Mouse (Mus musculus): ENCODE results near the gene Tnf. TPM values are rescaled to one million over a fixed set of nuclear protein-coding genes. Genes with fewer than 3 reads are reported as not detected.

The Tnf gene
- polyA plus RNA-seq, 1 experiment from 2014 or later = 0.47 TPM

- no peaks in the 10 kb centered on the region for H3K27me3 ChIP-seq (replicated peaks; ENCODE audit: control insufficient read depth, insufficient read depth, low read length)
- no peak for DNase-seq (ENCODE audit: low spot score)
- 96% methylated on average over 4 of the region's 4 CpGs for WGBS
- H3K27ac ChIP-seq (ENCODE audit: low read depth, low read length) = no peak overlapping the region
- H3K9me3 ChIP-seq (ENCODE audit: control insufficient read depth, low read length) = no peaks in the 10 kb centered on the region
- H3K4me1 ChIP-seq (replicated peaks; ENCODE audit: control insufficient read depth, insufficient read depth, low read length) = no peaks in the 10 kb centered on the region; the same call in 1 of the 2 replicates
- ATAC-seq (replicated peaks; ENCODE audit: low FRiP score) = no peak
- H3K36me3 ChIP-seq (ENCODE audit: control insufficient read depth, insufficient read depth, low read length) = peaks cover 83% of the 10 kb centered on the region
- no peak overlapping the region for H3K4me2 ChIP-seq
- no peak overlapping the region for H3K9ac ChIP-seq (ENCODE audit: low read depth, low read length)
- H3K4me3 ChIP-seq (ENCODE audit: low read depth, low read length) = no peak overlapping the region
These were observed 49.7 kb downstream of the Tnf start for GRCm38 (mm10) chr17:35152121-35152520.

Small RNAs within 50 kb of the gene (microRNA-seq; reads per million reads assigned to microRNA genes)
- gene Mir6973a (ENCODE audit: borderline number of aligned reads) = not detected
- gene Mir6974 (ENCODE audit: borderline number of aligned reads) = not detected
- gene Mir6975 (ENCODE audit: borderline number of aligned reads) = 2.5 reads per million
- gene Mir8094 (ENCODE audit: borderline number of aligned reads) = 2.5 reads per million

Other genes starting within 250 kb of the Tnf start
- gene Hspa1b, start 242.8 kb downstream of the Tnf start, polyA plus RNA-seq (2014; fragmentation: Nextera tagmentation; extraction: Ambion mirVana) = 0.14 and 0.41 TPM in 2 replicates
- gene Gm20481, start 232.1 kb downstream of the Tnf start, polyA plus RNA-seq (2014; fragmentation: Nextera tagmentation; extraction: Ambion mirVana) = not detected in 2 replicates
- 4.7 and 5.7 TPM in 2 replicates for gene Hspa1a, start 229.9 kb downstream of the Tnf start, polyA plus RNA-seq (2014; fragmentation: Nextera tagmentation; extraction: Ambion mirVana)
- 0.66 and 1.5 TPM in 2 replicates for gene Hspa1l, start 229.3 kb downstream of the Tnf start, polyA plus RNA-seq (2014; fragmentation: Nextera tagmentation; extraction: Ambion mirVana)
- gene Lsm2, start 220.1 kb downstream of the Tnf start, polyA plus RNA-seq (2014; fragmentation: Nextera tagmentation; extraction: Ambion mirVana) = 304 and 315 TPM in 2 replicates
- gene Vars, start 201.0 kb downstream of the Tnf start, polyA plus RNA-seq (2014; fragmentation: Nextera tagmentation; extraction: Ambion mirVana) = 234 and 245 TPM in 2 replicates
- 0.16 TPM in 2 replicates for gene Vwa7, start 185.4 kb downstream of the Tnf start, polyA plus RNA-seq (2014; fragmentation: Nextera tagmentation; extraction: Ambion mirVana)
- gene Sapcd1, start 174.0 kb downstream of the Tnf start, polyA plus RNA-seq (2014; fragmentation: Nextera tagmentation; extraction: Ambion mirVana) = 6.9 and 8.5 TPM in 2 replicates
- 3.8 and 4.7 TPM in 2 replicates for gene Msh5, start 155.3 kb downstream of the Tnf start, polyA plus RNA-seq (2014; fragmentation: Nextera tagmentation; extraction: Ambion mirVana)
- gene Clic1, start 152.0 kb downstream of the Tnf start, polyA plus RNA-seq (2014; fragmentation: Nextera tagmentation; extraction: Ambion mirVana) = 118 and 134 TPM in 2 replicates
- gene Ddah2, start 143.0 kb downstream of the Tnf start, polyA plus RNA-seq (2014; fragmentation: Nextera tagmentation; extraction: Ambion mirVana) = 124 and 132 TPM in 2 replicates
- gene Ly6g6c, start 136.6 kb downstream of the Tnf start, polyA plus RNA-seq (2014; fragmentation: Nextera tagmentation; extraction: Ambion mirVana) = 0.34 and 1.8 TPM in 2 replicates
- 8.4 and 11.2 TPM in 2 replicates for gene Mpig6b, start 135.8 kb downstream of the Tnf start, polyA plus RNA-seq (2014; fragmentation: Nextera tagmentation; extraction: Ambion mirVana)
- 0.57 TPM in 1 of 2 replicates, not detected in the other for gene Ly6g6e, start 125.1 kb downstream of the Tnf start, polyA plus RNA-seq (2014; fragmentation: Nextera tagmentation; extraction: Ambion mirVana)
- gene Ly6g6d, start 123.9 kb downstream of the Tnf start, polyA plus RNA-seq (2014; fragmentation: Nextera tagmentation; extraction: Ambion mirVana) = 0.44 and 0.78 TPM in 2 replicates
- 12.8 and 13.5 TPM in 2 replicates for gene Ly6g6f, start 116.4 kb downstream of the Tnf start, polyA plus RNA-seq (2014; fragmentation: Nextera tagmentation; extraction: Ambion mirVana)
- 71.6 and 79.8 TPM in 2 replicates for gene Abhd16a, start 112.7 kb downstream of the Tnf start, polyA plus RNA-seq (2014; fragmentation: Nextera tagmentation; extraction: Ambion mirVana)
- gene Ly6g5c, start 93.7 kb downstream of the Tnf start, polyA plus RNA-seq (2014; fragmentation: Nextera tagmentation; extraction: Ambion mirVana) = not detected in 2 replicates
- 0.69 and 0.89 TPM in 2 replicates for gene Ly6g5b, start 86.6 kb downstream of the Tnf start, polyA plus RNA-seq (2014; fragmentation: Nextera tagmentation; extraction: Ambion mirVana)
- 23.7 and 25.2 TPM in 2 replicates for gene Gpank1, start 80.6 kb downstream of the Tnf start, polyA plus RNA-seq (2014; fragmentation: Nextera tagmentation; extraction: Ambion mirVana)
- gene Csnk2b, start 80.0 kb downstream of the Tnf start, polyA plus RNA-seq (2014; fragmentation: Nextera tagmentation; extraction: Ambion mirVana) = 246 and 259 TPM in 2 replicates
- gene D17H6S53E, start 75.6 kb downstream of the Tnf start, polyA plus RNA-seq (2014; fragmentation: Nextera tagmentation; extraction: Ambion mirVana) = 6.0 and 7.1 TPM in 2 replicates
- gene Apom, start 70.0 kb downstream of the Tnf start, polyA plus RNA-seq (2014; fragmentation: Nextera tagmentation; extraction: Ambion mirVana) = 429 and 459 TPM in 2 replicates
- 61.4 and 73.6 TPM in 2 replicates for gene Bag6, start 66.8 kb downstream of the Tnf start, polyA plus RNA-seq (2014; fragmentation: Nextera tagmentation; extraction: Ambion mirVana)
- gene Prrc2a, start 37.1 kb downstream of the Tnf start, polyA plus RNA-seq (2014; fragmentation: Nextera tagmentation; extraction: Ambion mirVana) = 169 and 205 TPM in 2 replicates
- 13.9 and 20.0 TPM in 2 replicates for gene Aif1, start 25.9 kb downstream of the Tnf start, polyA plus RNA-seq (2014; fragmentation: Nextera tagmentation; extraction: Ambion mirVana)
- 24.1 and 28.1 TPM in 2 replicates for gene Lst1, start 13.6 kb downstream of the Tnf start, polyA plus RNA-seq (2014; fragmentation: Nextera tagmentation; extraction: Ambion mirVana)
- 0.70 and 0.78 TPM in 2 replicates for gene Ltb, start 7.6 kb downstream of the Tnf start, polyA plus RNA-seq (2014; fragmentation: Nextera tagmentation; extraction: Ambion mirVana)
- not detected in 2 replicates for gene Lta, start 3.3 kb upstream of the Tnf start, polyA plus RNA-seq (2014; fragmentation: Nextera tagmentation; extraction: Ambion mirVana)
- gene Gm16181, start 18.8 kb upstream of the Tnf start, polyA plus RNA-seq (2014; fragmentation: Nextera tagmentation; extraction: Ambion mirVana) = 0.53 TPM in 1 of 2 replicates, not detected in the other
- 2.6 and 2.9 TPM in 2 replicates for gene Atp6v1g2, start 31.7 kb upstream of the Tnf start, polyA plus RNA-seq (2014; fragmentation: Nextera tagmentation; extraction: Ambion mirVana)
- 4.6 and 5.4 TPM in 2 replicates for gene Nfkbil1, start 33.8 kb upstream of the Tnf start, polyA plus RNA-seq (2014; fragmentation: Nextera tagmentation; extraction: Ambion mirVana)
- 432 and 439 TPM in 2 replicates for gene Ddx39b, start 39.7 kb upstream of the Tnf start, polyA plus RNA-seq (2014; fragmentation: Nextera tagmentation; extraction: Ambion mirVana)
- 88.0 and 90.8 TPM in 2 replicates for gene H2-D1, start 60.7 kb upstream of the Tnf start, polyA plus RNA-seq (2014; fragmentation: Nextera tagmentation; extraction: Ambion mirVana)
- gene H2-Q1, start 118.4 kb upstream of the Tnf start, polyA plus RNA-seq (2014; fragmentation: Nextera tagmentation; extraction: Ambion mirVana) = 0.40 and 0.60 TPM in 2 replicates
- 1.6 and 2.1 TPM in 2 replicates for gene H2-Q2, start 140.2 kb upstream of the Tnf start, polyA plus RNA-seq (2014; fragmentation: Nextera tagmentation; extraction: Ambion mirVana)
- 1.8 and 2.0 TPM in 2 replicates for gene H2-Q4, start 177.6 kb upstream of the Tnf start, polyA plus RNA-seq (2014; fragmentation: Nextera tagmentation; extraction: Ambion mirVana)
- gene H2-Q6, start 222.8 kb upstream of the Tnf start, polyA plus RNA-seq (2014; fragmentation: Nextera tagmentation; extraction: Ambion mirVana) = 15.2 and 16.4 TPM in 2 replicates
- 29.9 and 30.8 TPM in 2 replicates for gene H2-Q7, start 237.1 kb upstream of the Tnf start, polyA plus RNA-seq (2014; fragmentation: Nextera tagmentation; extraction: Ambion mirVana)